Mouse (Mus musculus) heart, postnatal 0 days (tissue): ENCODE measurements around the gene Mthfd2l. TPM values are rescaled to one million over a fixed set of nuclear protein-coding genes. Genes with fewer than 3 reads are reported as not detected.

Source experiments
- ATAC-seq: fragments of 200-750 bp; cut with Nextera tagmentation; 2 replicates; pipeline ENCODE4 v1.8.0; 2017; ENCODE audit warnings: low read depth, moderate number of reproducible peaks, moderate library complexity; ENCODE audit not compliant: insufficient read depth
- DNase-seq: peaks from one replicate; pipeline ENCODE4 v3.0.0-alpha.2; 2016; ENCODE audit warnings: low spot score
- H3K27ac ChIP-seq: fragments of 300-500 bp; sonication (generic); 2 replicates; pipeline ENCODE4 v1.5.1; 2014; ENCODE audit warnings: low read depth, mild to moderate bottlenecking
- H3K27me3 ChIP-seq: fragments of 300-500 bp; sonication (generic); 2 replicates; pipeline ENCODE4 v1.6.1; 2014; ENCODE audit warnings: low read length, mixed read lengths; ENCODE audit not compliant: control insufficient read depth, insufficient read depth
- H3K36me3 ChIP-seq: fragments of 300-500 bp; sonication (generic); replicated peaks from 2 replicates; pipeline ENCODE4 v1.6.1; 2014; ENCODE audit warnings: low read length, mixed read lengths; ENCODE audit not compliant: control insufficient read depth, insufficient read depth
- H3K4me1 ChIP-seq: fragments of 300-500 bp; sonication (generic); 2 replicates; pipeline ENCODE4 v1.6.1; 2014; ENCODE audit warnings: antibody characterized with exemption; ENCODE audit not compliant: control insufficient read depth, insufficient read depth
- H3K4me2 ChIP-seq: fragments of 300-500 bp; sonication (generic); 2 replicates; pipeline ENCODE4 v1.6.1; 2014; ENCODE audit warnings: low read depth, mild to moderate bottlenecking, low read length, moderate library complexity
- H3K4me3 ChIP-seq: fragments of 300-500 bp; sonication (generic); 2 replicates; pipeline ENCODE4 v1.5.1; 2014; ENCODE audit warnings: low read depth, low read length
- H3K9ac ChIP-seq: fragments of 300-500 bp; sonication (generic); replicated peaks from 2 replicates; pipeline ENCODE4 v1.6.1; 2014; ENCODE audit warnings: low read depth, low read length, mixed read lengths
- H3K9me3 ChIP-seq: fragments of 300-500 bp; sonication (generic); replicated peaks from 2 replicates; pipeline ENCODE4 v1.6.1; 2016; ENCODE audit warnings: low read length; ENCODE audit not compliant: control insufficient read depth
- CTCF ChIP-seq: IDR thresholded peaks from 2 replicates; pipeline ENCODE4 v1.5.1; 2016; ENCODE audit warnings: antibody characterized with exemption, control low read depth, low read depth
- EP300 ChIP-seq: IDR thresholded peaks from 2 replicates; pipeline ENCODE4 v1.6.1; 2016; ENCODE audit warnings: antibody characterized with exemption, low read depth
- WGBS: fragments of 180-500 bp; shearing (Covaris S2); extraction: QIAGEN DNeasy Blood & Tissue Kit; methylation state at CpG from one replicate; pipeline ENCODE4 v1.1.7; 2014; 5-methylcytosine and 5-hydroxymethylcytosine counted together
- polyA plus RNA-seq: library from polyadenylated mRNA; unstranded; fragments of >200 nt; fragmentation: Nextera tagmentation; extraction: Ambion mirVana; gene quantifications from 2 replicates; pipeline ENCODE4 v1.2.1, GENCODE M21; 2015
- total RNA-seq: library from RNA; depleted of rRNA; stranded (reverse); fragments of >200 nt; gene quantifications from 2 replicates; pipeline ENCODE4 v1.2.3, GENCODE M21; 2014; ENCODE audit warnings: low replicate concordance

Gene Mthfd2l
- total and polyA plus RNA-seq, 2 experiments from 2014 or later: 29.2 to 88.5 TPM

DNA sequence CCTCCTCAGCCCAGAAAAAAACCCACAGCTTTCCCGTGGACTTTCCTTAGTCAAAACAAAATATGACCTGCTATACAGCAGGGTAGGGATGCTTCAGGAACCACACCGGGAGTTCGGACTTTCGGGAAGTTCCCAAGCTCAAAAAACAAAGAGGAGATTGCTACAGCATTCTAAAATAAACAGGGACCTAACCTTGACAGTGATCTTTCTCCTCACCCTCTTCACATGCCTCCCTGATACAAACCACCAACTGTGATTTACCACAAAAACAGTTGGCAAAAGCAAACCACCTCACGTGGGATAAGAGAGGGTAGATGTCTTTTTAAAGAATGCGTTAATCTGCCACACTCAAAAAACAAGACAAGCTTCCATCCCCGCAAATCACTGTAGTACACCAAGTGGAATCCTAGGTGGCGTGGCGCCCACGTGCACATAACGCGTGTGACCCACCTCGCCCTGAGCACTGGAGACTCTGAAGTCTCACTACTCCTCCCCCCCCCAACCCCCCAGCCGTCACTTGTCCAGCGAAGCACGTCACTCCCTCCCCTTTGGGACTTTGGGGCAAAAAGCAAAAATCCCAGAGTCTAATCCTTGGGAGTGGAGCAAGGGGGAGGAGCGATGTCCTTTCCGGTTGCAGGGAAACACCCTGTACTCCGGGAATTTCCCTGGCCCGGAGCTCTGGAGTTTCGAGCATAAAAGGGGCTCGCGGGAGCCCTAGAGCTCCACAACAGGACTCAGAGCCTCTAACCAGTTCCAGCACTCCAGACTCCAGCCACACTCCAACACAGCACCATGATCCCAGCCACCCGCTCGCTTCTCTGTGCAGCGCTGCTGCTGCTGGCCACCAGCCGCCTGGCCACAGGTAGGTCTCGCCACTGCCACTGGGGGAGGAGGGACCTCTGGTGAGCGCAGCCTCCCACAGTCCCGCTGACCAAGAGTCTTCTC is 40.1 kb upstream of the Mthfd2l start, which contains the start of gene Cxcl1:
Gene Cxcl1 (plus strand): TSS at position 723 of the 945 bp plus-strand sequence.
- H3K4me3 ChIP-seq: peak within 1 kb of the TSS; percentile 60
- H3K4me1 ChIP-seq: peaks cover under 1% of the 10 kb centered on the region; the same call in 1 of the 2 replicates
- H3K9ac ChIP-seq: peak within 1 kb of the TSS; percentile 58
- ATAC-seq: peak; percentile 74
- peak within 1 kb of the TSS; percentile 82 for H3K4me2 ChIP-seq
- peak within 1 kb of the TSS; percentile 22; the same call in 1 of the 2 replicates for H3K27ac ChIP-seq
- DNase-seq: peak; percentile 49
- H3K36me3 ChIP-seq: no peaks in the 10 kb centered on the region
- WGBS: 8% methylated on average over 30 of the region's 30 CpGs
- TF ChIP-seq EP300 (no peak), CTCF (peak; percentile 35)
- no peaks in the 10 kb centered on the region for H3K9me3 ChIP-seq
- H3K27me3 ChIP-seq: no peaks in the 10 kb centered on the region

DNA sequence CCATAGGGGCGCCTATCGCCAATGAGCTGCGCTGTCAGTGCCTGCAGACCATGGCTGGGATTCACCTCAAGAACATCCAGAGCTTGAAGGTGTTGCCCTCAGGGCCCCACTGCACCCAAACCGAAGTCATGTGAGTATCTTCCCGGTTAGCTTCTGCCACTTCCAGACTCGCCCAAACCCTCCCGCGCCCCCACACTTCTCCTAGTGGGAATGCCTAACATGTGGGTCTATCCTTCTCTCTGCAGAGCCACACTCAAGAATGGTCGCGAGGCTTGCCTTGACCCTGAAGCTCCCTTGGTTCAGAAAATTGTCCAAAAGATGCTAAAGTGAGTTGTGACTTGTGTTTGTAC is 39.5 kb upstream of the Mthfd2l start:
- Histone ChIP-seq H3K27me3 (no peaks in the 10 kb centered on the region), H3K27ac (peak overlapping the region; percentile 22; the same call in 1 of the 2 replicates), H3K4me2 (peak overlapping the region; percentile 82), H3K36me3 (no peaks in the 10 kb centered on the region), H3K9ac (peak overlapping the region; percentile 58), H3K9me3 (no peaks in the 10 kb centered on the region), H3K4me3 (peak overlapping the region; percentile 60), H3K4me1 (no peaks in the 10 kb centered on the region)
- no peak for DNase-seq
- no peak for TF ChIP-seq CTCF
- no peak for TF ChIP-seq EP300
- ATAC-seq: no peak
- WGBS: 30% methylated on average over 10 of the region's 10 CpGs

DNA sequence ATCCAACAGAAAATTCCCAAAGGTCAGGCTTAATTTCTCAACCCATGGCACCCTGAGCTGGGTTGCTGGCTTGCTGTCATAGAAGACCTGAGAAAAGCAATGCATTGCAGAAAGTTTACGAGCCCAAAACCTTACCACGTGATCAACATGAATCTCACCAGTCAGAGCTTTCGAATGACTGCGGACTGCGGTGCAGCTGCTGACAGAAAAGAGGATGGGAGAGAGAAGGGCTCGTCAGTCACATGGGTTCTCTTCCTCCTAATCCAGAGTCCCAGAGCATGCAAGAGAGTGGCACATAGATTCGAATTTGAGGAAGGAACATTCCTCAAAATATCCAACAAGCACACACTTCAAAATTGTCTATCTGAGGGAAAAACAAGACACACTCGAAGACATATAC is 36.7 kb upstream of the Mthfd2l start:
- Histone ChIP-seq H3K4me1 (no peaks in the 10 kb centered on the region), H3K9ac (no peak overlapping the region), H3K4me2 (no peak overlapping the region), H3K27me3 (no peaks in the 10 kb centered on the region), H3K36me3 (no peaks in the 10 kb centered on the region), H3K27ac (no peak overlapping the region), H3K9me3 (no peaks in the 10 kb centered on the region), H3K4me3 (no peak overlapping the region)
- ATAC-seq: no peak
- 62% methylated on average over 8 of the region's 8 CpGs for WGBS
- TF ChIP-seq EP300: no peak
- no peak for TF ChIP-seq CTCF
- DNase-seq: no peak

DNA sequence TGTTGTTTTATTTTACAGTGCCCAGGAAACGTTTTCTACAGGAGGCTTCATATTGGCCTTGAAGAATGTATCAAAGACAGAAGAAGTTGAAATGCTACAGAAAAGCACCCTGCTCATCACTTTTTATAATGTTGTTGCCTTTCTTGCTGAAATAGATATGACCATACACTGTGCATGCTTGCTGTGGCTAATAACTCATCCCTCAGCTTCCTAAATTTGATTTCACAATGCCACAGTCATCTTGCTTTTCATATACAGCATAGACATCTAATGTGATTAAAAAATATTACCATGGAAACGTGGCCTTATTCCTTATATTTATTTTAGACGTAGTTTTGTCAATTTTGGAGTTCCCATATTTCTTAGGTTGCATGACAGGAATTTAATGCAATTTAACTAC is 33.5 kb upstream of the Mthfd2l start:
- H3K4me3 ChIP-seq: no peak overlapping the region
- DNase-seq: no peak
- no peak overlapping the region for H3K27ac ChIP-seq
- no peaks in the 10 kb centered on the region for H3K4me1 ChIP-seq
- no peak overlapping the region for H3K4me2 ChIP-seq
- H3K9ac ChIP-seq: no peak overlapping the region
- H3K27me3 ChIP-seq: no peaks in the 10 kb centered on the region
- H3K36me3 ChIP-seq: no peaks in the 10 kb centered on the region
- H3K9me3 ChIP-seq: no peaks in the 10 kb centered on the region
- WGBS: 65% methylated on average over 3 of the region's 3 CpGs
- no peak for ATAC-seq
- TF ChIP-seq CTCF: no peak
- TF ChIP-seq EP300: no peak

- no peaks in the 10 kb centered on the region for H3K36me3 ChIP-seq
- H3K4me2 ChIP-seq: no peak overlapping the region
- 0 out of 2 replicates have a peak, but pooled peaks cover 4% of the 10 kb centered on the region for H3K4me1 ChIP-seq
- 66% methylated on average over 5 of the region's 5 CpGs for WGBS
- H3K9me3 ChIP-seq: no peaks in the 10 kb centered on the region
- DNase-seq: no peak
- H3K27ac ChIP-seq: no peak overlapping the region
- peaks cover 13% of the 10 kb centered on the region for H3K27me3 ChIP-seq
- H3K9ac ChIP-seq: no peak overlapping the region
- no peak for ATAC-seq
- no peak for TF ChIP-seq CTCF
- TF ChIP-seq EP300: no peak
- no peak overlapping the region for H3K4me3 ChIP-seq
Measured at GRCm38 (mm10) chr5:90899308-90899707, 31.6 kb upstream of the Mthfd2l start.
